Mouse (Mus musculus) liver, embryonic 16.5 days (tissue): Measurements from ENCODE around the gene Pacrg. TPM values are rescaled to one million over a fixed set of nuclear protein-coding genes. Genes with fewer than 3 reads are reported as not detected.

Source experiments
- ATAC-seq: fragments of 200-750 bp; cut with Nextera tagmentation; 2 replicates; pipeline ENCODE4 v1.8.0; 2017; ENCODE audit warnings: low read depth, mild to moderate bottlenecking, moderate number of reproducible peaks, moderate library complexity
- H3K27ac ChIP-seq: fragments of 300-500 bp; sonication (generic); 2 replicates; pipeline ENCODE4 v1.5.1; 2014; ENCODE audit warnings: mild to moderate bottlenecking, low read length
- H3K27me3 ChIP-seq: fragments of 300-500 bp; sonication (generic); 2 replicates; pipeline ENCODE4 v1.6.1; 2014; ENCODE audit warnings: low read depth, low read length, mixed read lengths; ENCODE audit not compliant: control insufficient read depth, insufficient read depth
- H3K36me3 ChIP-seq: fragments of 300-500 bp; sonication (generic); 2 replicates; pipeline ENCODE4 v1.6.1; 2014; ENCODE audit warnings: mild to moderate bottlenecking; ENCODE audit not compliant: control insufficient read depth, insufficient read depth
- H3K4me1 ChIP-seq: fragments of 300-500 bp; sonication (generic); 2 replicates; pipeline ENCODE4 v1.6.1; 2014; ENCODE audit warnings: low read depth, low read length, mixed read lengths; ENCODE audit not compliant: control insufficient read depth
- H3K4me2 ChIP-seq: fragments of 300-500 bp; sonication (generic); 2 replicates; pipeline ENCODE4 v1.6.1; 2014; ENCODE audit warnings: low read depth, low read length, mixed read lengths
- H3K4me3 ChIP-seq: fragments of 300-500 bp; sonication (generic); 2 replicates; pipeline ENCODE4 v1.5.1; 2014; ENCODE audit warnings: low read depth, mild to moderate bottlenecking, low read length
- H3K9ac ChIP-seq: fragments of 300-500 bp; sonication (generic); 2 replicates; pipeline ENCODE4 v1.6.1; 2014; ENCODE audit warnings: low read depth, low read length
- H3K9me3 ChIP-seq: fragments of 300-500 bp; sonication (generic); replicated peaks from 2 replicates; pipeline ENCODE4 v1.6.1; 2016; ENCODE audit warnings: low read length; ENCODE audit not compliant: control insufficient read depth
- WGBS: fragments of 180-500 bp; shearing (Covaris S2); extraction: QIAGEN DNeasy Blood & Tissue Kit; methylation state at CpG from one replicate; pipeline ENCODE4 v1.1.7; 2014; ENCODE audit not compliant: insufficient replicate concordance; 5-methylcytosine and 5-hydroxymethylcytosine counted together
- polyA plus RNA-seq: library from polyadenylated mRNA; unstranded; fragments of >200 nt; fragmentation: Nextera tagmentation; extraction: Ambion mirVana; gene quantifications from 2 replicates; pipeline ENCODE4 v1.2.1, GENCODE M21; 2015

Pacrg gene
- polyA plus RNA-seq, 1 experiment from 2014 or later, result not detected

- Histone ChIP-seq H3K4me1 (peaks cover 3% of the 10 kb centered on the region; the same call in 1 of the 2 replicates), H3K36me3 (no peaks in the 10 kb centered on the region), H3K9me3 (no peaks in the 10 kb centered on the region), H3K4me2 (no peak overlapping the region), H3K4me3 (no peak overlapping the region), H3K27ac (no peak overlapping the region), H3K9ac (no peak overlapping the region), H3K27me3 (no peaks in the 10 kb centered on the region)
- no peak for ATAC-seq
- WGBS, result 47% methylated on average over 2 of the region's 2 CpGs
These were observed 338.7 kb downstream of the Pacrg start for GRCm38 (mm10) chr17:10501439-10501838.

DNA sequence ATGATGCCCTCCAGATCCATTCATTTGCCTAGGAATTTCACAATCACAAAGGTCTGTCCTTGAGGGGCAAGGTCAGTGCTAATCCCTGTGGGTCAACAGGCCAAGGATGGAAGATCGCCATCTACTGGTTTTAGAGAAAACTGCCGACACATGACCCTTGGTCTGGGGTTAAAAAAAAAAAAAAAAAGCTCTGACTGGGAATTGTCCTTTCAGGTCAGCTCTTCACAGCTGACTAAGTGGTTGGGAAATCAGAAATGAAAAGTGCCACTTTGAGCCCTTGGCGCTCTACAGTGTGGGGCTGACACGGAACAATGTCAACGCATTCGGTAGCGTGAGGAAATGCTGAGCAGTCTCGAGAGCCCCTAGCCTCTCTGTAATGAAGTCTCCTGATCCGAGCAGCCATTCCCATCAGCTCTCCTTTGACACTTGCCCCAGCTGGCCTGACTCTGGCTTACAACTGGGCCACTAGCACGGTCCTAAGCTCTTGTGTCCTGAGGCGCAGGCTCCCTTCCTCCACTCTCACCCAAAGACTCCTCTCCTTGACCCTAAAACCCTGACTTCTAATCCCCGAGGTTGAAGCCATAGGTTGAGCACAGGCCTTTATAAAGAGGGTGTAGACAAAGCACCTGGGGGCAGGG, 339.2 kb downstream of the Pacrg start:
- Histone ChIP-seq H3K9ac (no peak overlapping the region), H3K27ac (no peak overlapping the region)

DNA sequence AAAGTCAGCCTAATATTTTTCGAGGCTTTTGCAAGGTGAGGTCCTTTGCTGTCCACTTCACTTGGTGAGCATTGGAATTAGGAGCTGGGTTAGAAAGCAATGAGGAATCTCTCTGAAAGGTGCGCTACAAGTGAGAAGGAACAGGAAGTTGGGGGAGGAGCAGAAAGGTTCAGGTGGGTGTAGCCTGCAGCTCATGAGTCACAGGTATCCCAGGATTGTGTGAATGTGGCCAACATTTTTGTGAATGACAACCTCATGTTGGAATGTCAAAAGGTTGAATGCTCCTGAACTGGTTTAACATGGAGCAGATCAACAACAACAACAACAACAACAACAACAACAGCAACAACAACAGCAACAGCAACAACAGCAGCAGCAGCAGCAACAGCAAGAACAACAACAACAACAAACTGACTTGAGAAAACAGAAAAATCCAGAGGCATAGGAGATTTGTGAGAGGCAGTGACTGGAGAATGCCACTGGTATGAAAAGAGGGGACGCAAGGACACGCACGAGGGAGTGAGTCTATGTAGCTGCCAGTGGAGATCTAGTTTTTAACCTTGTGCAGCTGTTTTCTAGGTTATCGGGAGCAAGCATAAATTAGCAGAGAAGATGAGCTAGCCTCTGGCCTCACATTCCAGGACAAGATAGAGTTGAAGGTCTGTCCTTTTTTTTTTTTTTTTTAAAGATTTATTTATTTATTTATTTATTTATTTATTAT, 341.0 kb downstream of the Pacrg start:
- WGBS, result 60% methylated on average over 6 of the region's 6 CpGs
- Histone ChIP-seq H3K27me3 (no peaks in the 10 kb centered on the region), H3K9ac (no peak overlapping the region), H3K4me3 (no peak overlapping the region), H3K4me1 (peaks cover 3% of the 10 kb centered on the region; the same call in 1 of the 2 replicates), H3K36me3 (no peaks in the 10 kb centered on the region), H3K27ac (no peak overlapping the region), H3K4me2 (no peak overlapping the region), H3K9me3 (no peaks in the 10 kb centered on the region)
- ATAC-seq, result no peak

More for the DNA sequence above, 339.2 kb downstream of the Pacrg start:
- Histone ChIP-seq H3K4me3 (no peak overlapping the region), H3K36me3 (no peaks in the 10 kb centered on the region), H3K4me2 (no peak overlapping the region), H3K27me3 (no peaks in the 10 kb centered on the region), H3K9me3 (no peaks in the 10 kb centered on the region), H3K4me1 (peaks cover 3% of the 10 kb centered on the region; the same call in 1 of the 2 replicates)
- ATAC-seq, result peak; percentile 80
- 29% methylated on average over 12 of the region's 12 CpGs for WGBS

GRCm38 (mm10) chr17:10497781-10498420, 342.2 kb downstream of the Pacrg start:
- H3K27me3 ChIP-seq, result no peaks in the 10 kb centered on the region
- no peak for ATAC-seq

DNA sequence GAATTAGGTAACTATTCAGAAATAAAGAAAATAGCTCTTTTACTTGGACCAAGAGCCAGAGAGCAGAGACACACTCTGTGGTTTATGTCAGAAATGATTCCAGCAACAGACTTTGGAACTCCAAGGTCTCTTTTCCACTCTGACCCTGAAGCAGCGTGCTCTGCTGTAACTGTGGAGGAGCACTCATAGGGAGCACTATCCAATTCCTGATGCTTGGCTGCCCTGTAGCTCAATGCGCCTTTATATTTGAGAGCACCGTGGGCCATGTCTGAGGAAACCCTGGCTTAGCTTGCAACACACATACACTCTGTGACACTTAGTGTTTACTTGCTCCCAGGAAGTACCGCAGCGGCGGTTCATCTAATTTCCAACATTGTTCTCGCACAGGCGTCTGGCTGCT, 344.0 kb downstream of the Pacrg start:
- Histone ChIP-seq H3K36me3 (no peaks in the 10 kb centered on the region), H3K27me3 (no peaks in the 10 kb centered on the region), H3K4me2 (no peak overlapping the region), H3K27ac (no peak overlapping the region), H3K4me1 (peaks cover 2% of the 10 kb centered on the region; the same call in 1 of the 2 replicates), H3K9me3 (no peaks in the 10 kb centered on the region), H3K4me3 (no peak overlapping the region), H3K9ac (no peak overlapping the region)
- ATAC-seq, result no peak
- 70% methylated on average over 8 of the region's 8 CpGs for WGBS

More at GRCm38 (mm10) chr17:10497781-10498420, 342.2 kb downstream of the Pacrg start:
- Histone ChIP-seq H3K9ac (no peak overlapping the region), H3K4me1 (peaks cover 3% of the 10 kb centered on the region; the same call in 1 of the 2 replicates), H3K4me2 (no peak overlapping the region), H3K27ac (no peak overlapping the region), H3K9me3 (no peaks in the 10 kb centered on the region), H3K36me3 (no peaks in the 10 kb centered on the region), H3K4me3 (no peak overlapping the region)
- 43% methylated on average over 4 of the region's 4 CpGs for WGBS

DNA sequence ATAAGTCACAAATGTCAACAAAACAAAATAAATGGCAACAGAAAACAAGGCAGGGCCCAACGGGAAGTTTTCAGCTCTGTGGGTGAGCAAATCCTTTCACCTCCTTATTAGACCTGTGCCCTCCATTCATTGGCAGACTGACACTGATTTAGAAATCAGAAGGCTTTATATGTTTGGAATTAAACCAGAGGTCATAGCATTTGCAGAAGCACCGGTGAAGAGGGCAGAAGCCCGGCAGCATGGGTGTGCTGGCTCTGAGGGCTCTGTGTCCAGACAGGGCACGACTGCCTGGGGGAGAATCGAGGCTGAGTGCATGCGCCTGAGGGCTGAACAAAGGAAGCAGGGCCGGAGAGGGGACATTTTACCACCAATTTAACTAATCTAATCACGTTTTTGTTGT, 344.5 kb downstream of the Pacrg start:
- no peaks in the 10 kb centered on the region for H3K27me3 ChIP-seq
- H3K27ac ChIP-seq, result no peak overlapping the region
- 45% methylated on average over 8 of the region's 8 CpGs for WGBS
- H3K9ac ChIP-seq, result no peak overlapping the region
- H3K4me2 ChIP-seq, result no peak overlapping the region
- no peak overlapping the region for H3K4me3 ChIP-seq
- no peaks in the 10 kb centered on the region for H3K4me1 ChIP-seq
- no peak for ATAC-seq
- no peaks in the 10 kb centered on the region for H3K36me3 ChIP-seq
- H3K9me3 ChIP-seq, result no peaks in the 10 kb centered on the region

GRCm38 (mm10) chr17:10493124-10493523, 347.0 kb downstream of the Pacrg start:
- Histone ChIP-seq H3K27ac (no peak overlapping the region), H3K27me3 (no peaks in the 10 kb centered on the region), H3K36me3 (no peaks in the 10 kb centered on the region), H3K9ac (no peak overlapping the region), H3K4me1 (no peaks in the 10 kb centered on the region), H3K4me3 (no peak overlapping the region), H3K4me2 (no peak overlapping the region), H3K9me3 (no peaks in the 10 kb centered on the region)
- no peak for ATAC-seq
- WGBS, result 27% methylated on average over 3 of the region's 3 CpGs

- Histone ChIP-seq H3K4me3 (no peak overlapping the region), H3K9ac (no peak overlapping the region), H3K9me3 (no peaks in the 10 kb centered on the region), H3K27ac (no peak overlapping the region), H3K4me1 (no peaks in the 10 kb centered on the region), H3K4me2 (no peak overlapping the region), H3K27me3 (no peaks in the 10 kb centered on the region), H3K36me3 (no peaks in the 10 kb centered on the region)
- 51% methylated on average over 8 of the region's 8 CpGs for WGBS
- ATAC-seq, result no peak
These were observed 349.5 kb downstream of the Pacrg start for GRCm38 (mm10) chr17:10490374-10491169.
